Mouse (Mus musculus): Measurements from ENCODE around the gene Ntf5. TPM values are rescaled to one million over a fixed set of nuclear protein-coding genes. Genes with fewer than 3 reads are reported as not detected.

The Ntf5 gene
- total and polyA plus RNA-seq, 3 experiments: 0.16 to 0.60 TPM; not detected in 1

GRCm38 (mm10) chr7:45437521-45438276, 24.2 kb downstream of the Ntf5 start, which contains the start of gene Ruvbl2:
TSS of gene Ruvbl2 (minus strand) at chr7:45438096.
- H3K4me1 ChIP-seq (ENCODE audit: insufficient read depth, low read depth, low read length): peaks cover 46% of the 10 kb centered on the region
- no peak within 1 kb of the TSS for H3K4me3 ChIP-seq (ENCODE audit: low read depth, low read length)
- no peaks in the 10 kb centered on the region for H3K9me3 ChIP-seq (replicated peaks)
- peaks cover 71% of the 10 kb centered on the region for H3K36me3 ChIP-seq (replicated peaks)
- ATAC-seq (ENCODE audit: extremely low read depth, insufficient number of reproducible peaks, low FRiP score, poor library complexity, severe bottlenecking): no peak
- H3K27me3 ChIP-seq (ENCODE audit: insufficient read depth, low read length): no peaks in the 10 kb centered on the region
- no peak for TF ChIP-seq TAL1 (conservative IDR thresholded peaks at IDR 0.05; ENCODE audit: low read depth, low read length)
- no peak for TF ChIP-seq GATA1 (IDR thresholded peaks at IDR 0.05; ENCODE audit: borderline replicate concordance, low read length)
- no peak for TF ChIP-seq CTCF (IDR thresholded peaks at IDR 0.05; ENCODE audit: low read depth, low read length)
- no peak for DNase-seq (ENCODE audit: low spot score)

GRCm38 (mm10) chr7:45443526-45444420, 30.3 kb downstream of the Ntf5 start:
- Histone ChIP-seq H3K36me3 (replicated peaks) (peaks cover 89% of the 10 kb centered on the region), H3K27me3 (ENCODE audit: insufficient read depth, low read length) (no peaks in the 10 kb centered on the region), H3K4me3 (ENCODE audit: low read depth, low read length) (no peak overlapping the region), H3K4me1 (ENCODE audit: insufficient read depth, low read depth, low read length) (peaks cover 39% of the 10 kb centered on the region), H3K9me3 (replicated peaks) (no peaks in the 10 kb centered on the region)
- peak; percentile 78 for ATAC-seq (ENCODE audit: extremely low read depth, insufficient number of reproducible peaks, low FRiP score, poor library complexity, severe bottlenecking)
- TF ChIP-seq GATA2 (IDR thresholded peaks at IDR 0.05; ENCODE audit: borderline replicate concordance, low read depth, low read length) (no peak), TAL1 (conservative IDR thresholded peaks at IDR 0.05; ENCODE audit: low read depth, low read length) (peak; percentile 66; the same call in 1 of the 2 replicates)
- no peak for DNase-seq (ENCODE audit: low spot score)

- H3K27me3 ChIP-seq (ENCODE audit: insufficient read depth, low read length): no peaks in the 10 kb centered on the region
- H3K4me3 ChIP-seq (ENCODE audit: low read depth, low read length): no peak overlapping the region
- H3K36me3 ChIP-seq (replicated peaks): peaks cover 82% of the 10 kb centered on the region
- DNase-seq (ENCODE audit: low spot score) (no peak), ATAC-seq (ENCODE audit: extremely low read depth, insufficient number of reproducible peaks, low FRiP score, poor library complexity, severe bottlenecking) (no peak)
- peaks cover 46% of the 10 kb centered on the region for H3K4me1 ChIP-seq (ENCODE audit: insufficient read depth, low read depth, low read length)
- no peak for TF ChIP-seq GATA1 (IDR thresholded peaks at IDR 0.05; ENCODE audit: borderline replicate concordance, low read length)
- TF ChIP-seq TAL1 (conservative IDR thresholded peaks at IDR 0.05; ENCODE audit: low read depth, low read length): no peak
- TF ChIP-seq GATA2 (IDR thresholded peaks at IDR 0.05; ENCODE audit: borderline replicate concordance, low read depth, low read length): no peak
- no peak for TF ChIP-seq POLR2AphosphoS5 (IDR thresholded peaks at IDR 0.05; ENCODE audit: insufficient replicate concordance, low read depth, low read length)
- no peak for TF ChIP-seq CTCF (IDR thresholded peaks at IDR 0.05; ENCODE audit: low read depth, low read length)
- no peaks in the 10 kb centered on the region for H3K9me3 ChIP-seq (replicated peaks)
Observed at GRCm38 (mm10) chr7:45446589-45446988, 33.1 kb downstream of the Ntf5 start.

GRCm38 (mm10) chr7:45447325-45447990, 34.0 kb downstream of the Ntf5 start:
- no peak for DNase-seq (ENCODE audit: low spot score)
- peak overlapping the region; percentile 43; the same call in 1 of the 2 replicates for H3K4me3 ChIP-seq (ENCODE audit: low read depth, low read length)
- no peaks in the 10 kb centered on the region for H3K27me3 ChIP-seq (ENCODE audit: insufficient read depth, low read length)
- H3K36me3 ChIP-seq (replicated peaks): peaks cover 84% of the 10 kb centered on the region
- H3K9me3 ChIP-seq (replicated peaks): no peaks in the 10 kb centered on the region
- TF ChIP-seq GATA1 (IDR thresholded peaks at IDR 0.05; ENCODE audit: borderline replicate concordance, low read length) (no peak), CTCF (IDR thresholded peaks at IDR 0.05; ENCODE audit: low read depth, low read length) (no peak), TAL1 (conservative IDR thresholded peaks at IDR 0.05; ENCODE audit: low read depth, low read length) (no peak), POLR2AphosphoS5 (IDR thresholded peaks at IDR 0.05; ENCODE audit: insufficient replicate concordance, low read depth, low read length) (no peak), GATA2 (IDR thresholded peaks at IDR 0.05; ENCODE audit: borderline replicate concordance, low read depth, low read length) (no peak)
- no peak for ATAC-seq (ENCODE audit: extremely low read depth, insufficient number of reproducible peaks, low FRiP score, poor library complexity, severe bottlenecking)
- peaks cover 50% of the 10 kb centered on the region for H3K4me1 ChIP-seq (ENCODE audit: insufficient read depth, low read depth, low read length)

GRCm38 (mm10) chr7:45449974-45450373, 36.5 kb downstream of the Ntf5 start:
- no peak for TF ChIP-seq GATA1 (IDR thresholded peaks at IDR 0.05; ENCODE audit: borderline replicate concordance, low read length)
- TF ChIP-seq GATA2 (IDR thresholded peaks at IDR 0.05; ENCODE audit: borderline replicate concordance, low read depth, low read length): no peak
- no peak for TF ChIP-seq CTCF (IDR thresholded peaks at IDR 0.05; ENCODE audit: low read depth, low read length)
- TF ChIP-seq TAL1 (conservative IDR thresholded peaks at IDR 0.05; ENCODE audit: low read depth, low read length): no peak
- no peak for TF ChIP-seq POLR2AphosphoS5 (IDR thresholded peaks at IDR 0.05; ENCODE audit: insufficient replicate concordance, low read depth, low read length)
- H3K36me3 ChIP-seq (replicated peaks): peaks cover 81% of the 10 kb centered on the region
- H3K27me3 ChIP-seq (ENCODE audit: insufficient read depth, low read length): no peaks in the 10 kb centered on the region
- H3K4me1 ChIP-seq (ENCODE audit: insufficient read depth, low read depth, low read length): peaks cover 30% of the 10 kb centered on the region
- no peak for ATAC-seq (ENCODE audit: extremely low read depth, insufficient number of reproducible peaks, low FRiP score, poor library complexity, severe bottlenecking)
- no peaks in the 10 kb centered on the region for H3K9me3 ChIP-seq (replicated peaks)
- H3K4me3 ChIP-seq (ENCODE audit: low read depth, low read length): no peak overlapping the region
- DNase-seq (ENCODE audit: low spot score): no peak

Data from G1E (cell line).